Mouse (Mus musculus) left cerebral cortex, postnatal 25 days (tissue): ENCODE results near the gene Suz12. TPM values are rescaled to one million over a fixed set of nuclear protein-coding genes. Genes with fewer than 3 reads are reported as not detected.
"Not testable (repeated sequence)": the region's sequence is repeated elsewhere in the genome, so short reads cannot be mapped to it uniquely, and the experiment has no call there.

Experiments used
- DNase-seq, 2 experiments: peaks; one replicate each; pipeline ENCODE4 v3.0.0; 2022; ENCODE audit warnings: low spot score in 2 of 2, mixed read lengths in 1 of 2
- intact Hi-C: fragments of 180-260 bp; cut with DNase I; formaldehyde crosslinking; loops from one replicate; pipeline ENCODE4 v1.15.1; 2025
- total RNA-seq, 2 experiments: library from RNA; stranded (reverse); gene quantifications; 2 replicates each; pipeline ENCODE4 v1.2.3; 2021

Gene Suz12
- total RNA-seq, 2 experiments from 2014 or later: 35.2 to 41.2 TPM

- intact Hi-C loops: no loop called here
- no peak for DNase-seq
Observed at GRCm38 (mm10) chr11:79990120-79990519, 2.8 kb upstream of the Suz12 start.

- no peak for DNase-seq
- intact Hi-C loops: no loop called here
Observed at GRCm38 (mm10) chr11:79991600-79991999, 1.3 kb upstream of the Suz12 start.

GRCm38 (mm10) chr11:79992035-79992591 is 793 bp upstream of the Suz12 start:
- intact Hi-C loops: no loop called here

GRCm38 (mm10) chr11:79993356-79994270 is 707 bp downstream of the Suz12 start:
- intact Hi-C loops: no loop called here

More at GRCm38 (mm10) chr11:79992035-79992591, 793 bp upstream of the Suz12 start:
- DNase-seq: no peak

GRCm38 (mm10) chr11:79994271-79994988 is 1.5 kb downstream of the Suz12 start:
- intact Hi-C loops: no loop called here
- DNase-seq: no peak

More at GRCm38 (mm10) chr11:79993356-79994270, 707 bp downstream of the Suz12 start:
- peak in 1 of 2 experiments; percentile 23 for DNase-seq

GRCm38 (mm10) chr11:80016533-80016932 is 23.6 kb downstream of the Suz12 start:
- DNase-seq, intact Hi-C loops: not testable (repeated sequence)

- no peak for DNase-seq
- intact Hi-C loops: no loop called here
Observed at GRCm38 (mm10) chr11:80019792-80020191, 26.9 kb downstream of the Suz12 start.

GRCm38 (mm10) chr11:80021306-80021705 is 28.4 kb downstream of the Suz12 start:
- intact Hi-C loops: no loop called here
- no peak for DNase-seq

- no peak for DNase-seq
- intact Hi-C loops: no loop called here
Observed at GRCm38 (mm10) chr11:80037495-80037894, 44.6 kb downstream of the Suz12 start.

- intact Hi-C loops: loop anchor here (5.0 kb wide), 2 partner anchors 39 to 99 kb away; partner anchors contain the start of genes Crlf3 and Tefm
- DNase-seq: peak; percentile 26 to 39
Observed at GRCm38 (mm10) chr11:80042615-80043418, 49.9 kb downstream of the Suz12 start.

GRCm38 (mm10) chr11:80043419-80043817 is 50.5 kb downstream of the Suz12 start:
- DNase-seq: no peak
- intact Hi-C loops: loop anchor here (5.0 kb wide), 2 partner anchors 39 to 99 kb away; partner anchors contain the start of genes Crlf3 and Tefm

- intact Hi-C loops: no loop called here
- no peak for DNase-seq
Observed at GRCm38 (mm10) chr11:80046856-80047255, 54.0 kb downstream of the Suz12 start.

- intact Hi-C loops: no loop called here
- no peak for DNase-seq
Observed at GRCm38 (mm10) chr11:80050088-80050487, 57.2 kb downstream of the Suz12 start.

- intact Hi-C loops: no loop called here
- DNase-seq: no peak
Observed at GRCm38 (mm10) chr11:80052456-80052855, 59.5 kb downstream of the Suz12 start.

- DNase-seq: no peak
- intact Hi-C loops: no loop called here
Observed at GRCm38 (mm10) chr11:80053171-80053570, 60.3 kb downstream of the Suz12 start.

- no peak for DNase-seq
- intact Hi-C loops: no loop called here
Observed at GRCm38 (mm10) chr11:80054659-80055058, 61.8 kb downstream of the Suz12 start.

- intact Hi-C loops: no loop called here
- DNase-seq: no peak
Observed at GRCm38 (mm10) chr11:80056141-80056540, 63.2 kb downstream of the Suz12 start.

- intact Hi-C loops: no loop called here
- DNase-seq: peak; percentile 30 to 63
Observed at GRCm38 (mm10) chr11:80062159-80062558, 69.3 kb downstream of the Suz12 start.

GRCm38 (mm10) chr11:80066373-80066772 is 73.5 kb downstream of the Suz12 start:
- DNase-seq, intact Hi-C loops: not testable (repeated sequence)
